Mouse (Mus musculus): Measurements from ENCODE around the gene Mrpl24.
"Not testable (repeated sequence)": the region's sequence is repeated elsewhere in the genome, so short reads cannot be mapped to it uniquely, and the experiment has no call there.

Gene Mrpl24

GRCm38 (mm10) chr3:87919336-87920108 is at the start of gene Mrpl24:
Gene Mrpl24 (plus strand): TSS chr3:87919506.
- peak; percentile 91 for DNase-seq

- DNase-seq, result no peak
Observed at GRCm38 (mm10) chr3:87877730-87878129, 41.6 kb upstream of the Mrpl24 start.

- no peak for DNase-seq
Observed at GRCm38 (mm10) chr3:87884291-87884690, 35.0 kb upstream of the Mrpl24 start.

GRCm38 (mm10) chr3:87884708-87885251 is 34.5 kb upstream of the Mrpl24 start:
- no peak for DNase-seq

- DNase-seq, result peak; percentile 96
Observed at GRCm38 (mm10) chr3:87885281-87886003, 33.9 kb upstream of the Mrpl24 start, which contains the start of gene Prcc. Gene Prcc (minus strand): TSS chr3:87885608.

GRCm38 (mm10) chr3:87886004-87886365 is 33.3 kb upstream of the Mrpl24 start:
- no peak for DNase-seq

- DNase-seq, result peak; percentile 10
Observed at GRCm38 (mm10) chr3:87886416-87886815, 32.9 kb upstream of the Mrpl24 start.

GRCm38 (mm10) chr3:87887400-87887799 is 31.9 kb upstream of the Mrpl24 start:
- not testable (repeated sequence) for DNase-seq

GRCm38 (mm10) chr3:87891481-87891880 is 27.8 kb upstream of the Mrpl24 start:
- DNase-seq, result no peak

- no peak for DNase-seq
Observed at GRCm38 (mm10) chr3:87893367-87893905, 25.9 kb upstream of the Mrpl24 start.

GRCm38 (mm10) chr3:87899266-87899665 is 20.0 kb upstream of the Mrpl24 start:
- DNase-seq, result no peak

GRCm38 (mm10) chr3:87899776-87900175 is 19.5 kb upstream of the Mrpl24 start:
- DNase-seq, result no peak

- DNase-seq, result no peak
Observed at GRCm38 (mm10) chr3:87901036-87901624, 18.2 kb upstream of the Mrpl24 start.

- DNase-seq, result not testable (repeated sequence)
Observed at GRCm38 (mm10) chr3:87901959-87902358, 17.3 kb upstream of the Mrpl24 start.

- DNase-seq, result no peak
Observed at GRCm38 (mm10) chr3:87903821-87904220, 15.5 kb upstream of the Mrpl24 start.

- peak; percentile 97 for DNase-seq
Observed at GRCm38 (mm10) chr3:87905880-87906485, 13.3 kb upstream of the Mrpl24 start, which contains the start of gene Hdgf. Gene Hdgf (plus strand): TSS chr3:87906321.

- peak; percentile 71 for DNase-seq
Observed at GRCm38 (mm10) chr3:87906601-87906980, 12.7 kb upstream of the Mrpl24 start.

- peak; percentile 58 for DNase-seq
Observed at GRCm38 (mm10) chr3:87906981-87907857, 12.1 kb upstream of the Mrpl24 start.

- DNase-seq, result peak; percentile 51
Observed at GRCm38 (mm10) chr3:87907906-87908305, 11.4 kb upstream of the Mrpl24 start.

GRCm38 (mm10) chr3:87909381-87909780 is 9.9 kb upstream of the Mrpl24 start:
- no peak for DNase-seq

GRCm38 (mm10) chr3:87909874-87910273 is 9.4 kb upstream of the Mrpl24 start:
- no peak for DNase-seq
